Mouse (Mus musculus): Measurements from ENCODE around the gene Scaf1. TPM values are rescaled to one million over a fixed set of nuclear protein-coding genes. Genes with fewer than 3 reads are reported as not detected.

Scaf1 gene
- polyA plus RNA-seq (2012; fragmentation: generic; extraction: Trizol) = 10 to 100 TPM; 40.4 to 82.2 TPM

GRCm38 (mm10) chr7:45015957-45016612 lies at the start of gene Scaf1:
Gene Scaf1 (minus strand): TSS chr7:45016363.

GRCm38 (mm10) chr7:45062239-45062835 lies 46.2 kb upstream of the Scaf1 start, which contains the start of the genes Nosip and Prrg2:
Gene Nosip (plus strand): TSS chr7:45062429.
Gene Prrg2 (minus strand): TSS chr7:45062677.

DNA sequence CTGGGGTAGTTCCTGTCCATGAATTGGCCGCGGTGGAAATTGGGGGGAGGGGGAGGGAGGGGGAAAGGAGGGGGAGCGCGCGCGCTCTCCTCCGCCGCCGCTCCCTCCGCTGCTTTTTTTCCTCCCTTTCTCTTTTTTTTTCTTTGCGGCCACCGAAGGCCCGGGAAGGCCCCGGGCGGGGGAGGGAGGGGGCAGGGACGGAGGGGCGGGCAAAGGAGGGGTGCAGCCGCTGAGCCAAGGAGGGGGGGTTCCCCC lies 36.6 kb upstream of the Scaf1 start, which contains the start of gene Prr12:
TSS of gene Prr12 (minus strand) at position 20 of the 255 bp plus-strand sequence.

GRCm38 (mm10) chr7:45017242-45018061 lies 1.3 kb upstream of the Scaf1 start, which contains the start of gene Rras:
Gene Rras (plus strand): TSS chr7:45017961.

DNA sequence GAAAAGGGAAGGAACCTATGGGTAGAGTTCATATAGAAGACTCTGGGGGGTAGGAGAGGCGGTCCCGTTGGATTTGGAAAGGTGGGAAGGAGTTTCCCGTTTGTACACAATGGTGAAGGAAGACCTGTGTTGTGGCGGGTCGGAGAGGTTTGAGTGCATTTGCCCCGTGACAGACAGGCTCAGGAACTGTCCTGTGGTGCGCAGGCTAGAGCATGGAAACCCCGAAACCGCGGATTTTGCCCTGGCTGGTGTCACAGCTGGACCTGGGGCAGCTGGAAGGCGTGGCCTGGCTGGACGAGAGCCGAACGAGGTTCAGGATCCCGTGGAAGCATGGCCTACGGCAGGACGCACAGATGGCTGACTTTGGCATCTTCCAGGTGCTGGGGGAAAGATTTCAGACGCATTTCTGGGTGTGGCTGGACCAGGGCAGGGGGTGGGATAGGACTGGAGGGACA lies 17.6 kb downstream of the Scaf1 start, which contains the start of gene Bcl2l12:
TSS of gene Bcl2l12 (minus strand) at position 212 of the 455 bp plus-strand sequence.

GRCm38 (mm10) chr7:44997231-44997939 lies 18.8 kb downstream of the Scaf1 start, which contains the start of gene Irf3:
Gene Irf3 (plus strand): TSS chr7:44997648.

DNA sequence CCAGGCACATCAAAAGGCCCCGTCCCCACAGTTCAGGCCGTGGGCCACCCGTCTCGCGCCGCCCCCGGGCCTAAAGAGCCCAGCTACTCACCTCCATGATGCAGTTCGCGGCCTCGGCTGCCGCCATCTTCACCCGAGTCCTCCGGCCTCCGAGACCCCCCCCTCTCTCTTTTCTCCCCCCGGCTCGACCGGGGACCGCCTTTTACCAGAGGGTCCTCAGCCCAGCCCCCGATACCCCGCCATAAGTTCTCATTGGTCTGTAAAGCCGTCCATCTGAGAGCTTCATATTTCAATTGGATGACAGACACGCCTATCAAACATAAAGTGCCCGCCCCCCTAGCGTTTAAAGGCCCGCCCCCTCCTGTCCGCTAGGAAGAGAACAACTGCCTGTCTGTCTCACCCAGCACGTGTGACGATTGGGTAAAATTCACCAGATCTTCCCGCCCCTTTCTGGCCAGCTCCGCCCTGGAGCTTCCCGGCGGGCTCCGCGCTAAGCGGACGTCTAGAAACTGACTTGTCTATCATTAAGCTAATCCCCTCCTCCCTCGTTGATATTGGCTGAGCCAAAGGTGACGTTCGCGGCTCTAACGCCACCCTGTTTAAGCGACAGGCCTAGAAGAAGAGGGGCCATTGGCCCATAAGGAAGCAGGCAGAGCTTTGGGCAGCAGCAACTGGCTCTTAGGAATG lies 29.8 kb downstream of the Scaf1 start, which contains the start of gene Prmt1:
TSS of gene Prmt1 (minus strand) at position 377 of the 687 bp plus-strand sequence.

GRCm38 (mm10) chr7:44974383-44975116 lies 41.6 kb downstream of the Scaf1 start, which contains the start of gene Cpt1c:
Gene Cpt1c (minus strand): TSS chr7:44974851.

Other genes with a start within 250 kb of the Scaf1 start
- 10 to 100 TPM; 38.6 to 53.4 TPM for gene Nup62, start 200.3 kb downstream of the Scaf1 start, polyA plus RNA-seq (2012; fragmentation: generic; extraction: Trizol)
- gene Il4i1, start 200.0 kb downstream of the Scaf1 start, polyA plus RNA-seq (2012; fragmentation: generic; extraction: Trizol) = 1 to 10 TPM in 1 of 2 experiments, under 1 TPM in 1; 0.55 to 3.7 TPM
- 100 to 1,000 TPM; 139 to 293 TPM for gene Atf5, start 199.7 kb downstream of the Scaf1 start, polyA plus RNA-seq (2012; fragmentation: generic; extraction: Trizol)
- 100 to 1,000 TPM; 148 to 208 TPM for gene Akt1s1, start 167.4 kb downstream of the Scaf1 start, polyA plus RNA-seq (2012; fragmentation: generic; extraction: Trizol)
- 10 to 100 TPM; 52.9 to 61.3 TPM for gene Tbc1d17, start 167.3 kb downstream of the Scaf1 start, polyA plus RNA-seq (2012; fragmentation: generic; extraction: Trizol)
- 10 to 100 TPM; 26.9 to 30.8 TPM for gene Pnkp, start 159.2 kb downstream of the Scaf1 start, polyA plus RNA-seq (2012; fragmentation: generic; extraction: Trizol)
- 100 to 1,000 TPM; 265 to 602 TPM for gene Ptov1, start 146.6 kb downstream of the Scaf1 start, polyA plus RNA-seq (2012; fragmentation: generic; extraction: Trizol)
- 10 to 100 TPM; 52.4 to 67.0 TPM for gene Med25, start 123.7 kb downstream of the Scaf1 start, polyA plus RNA-seq (2012; fragmentation: generic; extraction: Trizol)
- gene Fuz, start 120.3 kb downstream of the Scaf1 start, polyA plus RNA-seq (2012; fragmentation: generic; extraction: Trizol) = 10 to 100 TPM; 12.7 to 23.2 TPM
- 10 to 100 TPM; 68.5 to 88.3 TPM for gene Ap2a1, start 86.9 kb downstream of the Scaf1 start, polyA plus RNA-seq (2012; fragmentation: generic; extraction: Trizol)
- gene Tsks, start 73.2 kb downstream of the Scaf1 start, polyA plus RNA-seq (2012; fragmentation: generic; extraction: Trizol) = under 1 TPM in 1 of 2 experiments, not detected in 1; 0.28 TPM
- gene Cpt1c, start 41.5 kb downstream of the Scaf1 start, polyA plus RNA-seq (2012; fragmentation: generic; extraction: Trizol) = 10 to 100 TPM; 18.8 to 57.8 TPM
- 100 to 1,000 TPM; 400 to 521 TPM for gene Prmt1, start 29.8 kb downstream of the Scaf1 start, polyA plus RNA-seq (2012; fragmentation: generic; extraction: Trizol)
- 10 to 100 TPM; 48.6 to 59.4 TPM for gene Irf3, start 18.7 kb downstream of the Scaf1 start, polyA plus RNA-seq (2012; fragmentation: generic; extraction: Trizol)
- gene Bcl2l12, start 17.7 kb downstream of the Scaf1 start, polyA plus RNA-seq (2012; fragmentation: generic; extraction: Trizol) = 10 to 100 TPM in 1 of 2 experiments, 1 to 10 TPM in 1; 7.7 to 25.0 TPM
- gene Rras, start 1.6 kb upstream of the Scaf1 start, polyA plus RNA-seq (2012; fragmentation: generic; extraction: Trizol) = 100 to 1,000 TPM; 124 to 245 TPM
- gene Prr12, start 36.5 kb upstream of the Scaf1 start, polyA plus RNA-seq (2012; fragmentation: generic; extraction: Trizol) = 10 to 100 TPM; 15.5 to 50.5 TPM
- 10 to 100 TPM; 70.7 to 93.8 TPM for gene Nosip, start 46.1 kb upstream of the Scaf1 start, polyA plus RNA-seq (2012; fragmentation: generic; extraction: Trizol)
- gene Prrg2, start 46.3 kb upstream of the Scaf1 start, polyA plus RNA-seq (2012; fragmentation: generic; extraction: Trizol) = 10 to 100 TPM; 15.9 to 50.5 TPM
- 100 to 1,000 TPM in 1 of 2 experiments, 10 to 100 TPM in 1; 38.2 to 683 TPM for gene Rcn3, start 75.9 kb upstream of the Scaf1 start, polyA plus RNA-seq (2012; fragmentation: generic; extraction: Trizol)
- 100 to 1,000 TPM in 1 of 2 experiments, 10 to 100 TPM in 1; 35.9 to 373 TPM for gene Fcgrt, start 87.5 kb upstream of the Scaf1 start, polyA plus RNA-seq (2012; fragmentation: generic; extraction: Trizol)
- 1,000 to 10,000 TPM; 3,371 to 8,325 TPM for gene Rps11, start 108.1 kb upstream of the Scaf1 start, polyA plus RNA-seq (2012; fragmentation: generic; extraction: Trizol)
- over 10,000 TPM in 1 of 2 experiments, 1,000 to 10,000 TPM in 1; 5,910 to 13,875 TPM for gene Rpl13a, start 112.4 kb upstream of the Scaf1 start, polyA plus RNA-seq (2012; fragmentation: generic; extraction: Trizol)
- 1 to 10 TPM; 2.2 to 3.0 TPM for gene Gm45713, start 119.9 kb upstream of the Scaf1 start, polyA plus RNA-seq (2012; fragmentation: generic; extraction: Trizol)
- gene Flt3l, start 120.1 kb upstream of the Scaf1 start, polyA plus RNA-seq (2012; fragmentation: generic; extraction: Trizol) = 10 to 100 TPM in 1 of 2 experiments, 1 to 10 TPM in 1; 2.1 to 23.0 TPM
- 100 to 1,000 TPM; 244 to 448 TPM for gene Pih1d1, start 137.9 kb upstream of the Scaf1 start, polyA plus RNA-seq (2012; fragmentation: generic; extraction: Trizol)
- gene Aldh16a1, start 138.2 kb upstream of the Scaf1 start, polyA plus RNA-seq (2012; fragmentation: generic; extraction: Trizol) = 100 to 1,000 TPM in 1 of 2 experiments, 10 to 100 TPM in 1; 58.8 to 137 TPM
- gene Slc17a7, start 147.6 kb upstream of the Scaf1 start, polyA plus RNA-seq (2012; fragmentation: generic; extraction: Trizol) = under 1 TPM; 0.04 to 0.18 TPM
- under 1 TPM; 0.04 to 0.48 TPM for gene Gfy, start 163.2 kb upstream of the Scaf1 start, polyA plus RNA-seq (2012; fragmentation: generic; extraction: Trizol)
- gene Pth2, start 164.6 kb upstream of the Scaf1 start, polyA plus RNA-seq (2012; fragmentation: generic; extraction: Trizol) = not detected
- gene Ccdc155, start 188.5 kb upstream of the Scaf1 start, polyA plus RNA-seq (2012; fragmentation: generic; extraction: Trizol) = 1 to 10 TPM in 1 of 2 experiments, under 1 TPM in 1; 0.71 to 4.3 TPM
- under 1 TPM in 1 of 2 experiments, not detected in 1; 0.15 TPM for gene Dkkl1, start 195.8 kb upstream of the Scaf1 start, polyA plus RNA-seq (2012; fragmentation: generic; extraction: Trizol)
- gene Tead2, start 199.4 kb upstream of the Scaf1 start, polyA plus RNA-seq (2012; fragmentation: generic; extraction: Trizol) = 100 to 1,000 TPM in 1 of 2 experiments, 10 to 100 TPM in 1; 60.5 to 105 TPM
- gene Cd37, start 222.8 kb upstream of the Scaf1 start, polyA plus RNA-seq (2012; fragmentation: generic; extraction: Trizol) = under 1 TPM; 0.11 to 0.28 TPM
- not detected for gene Slc6a16, start 224.7 kb upstream of the Scaf1 start, polyA plus RNA-seq (2012; fragmentation: generic; extraction: Trizol)